Mouse (Mus musculus) layer of hippocampus, postnatal 36 days (tissue): ENCODE data around the gene Csnk1g1. TPM values are rescaled to one million over a fixed set of nuclear protein-coding genes. Genes with fewer than 3 reads are reported as not detected.
A peak's percentile ranks its signal among the peaks of the same experiment; 100 is the strongest.

Source experiments
- DNase-seq, 2 experiments: peaks; one replicate each; pipeline ENCODE4 v3.0.0; 2022
- total RNA-seq, 2 experiments: library from RNA; stranded (reverse); gene quantifications; 2 replicates each; pipeline ENCODE4 v1.2.3; 2021

Csnk1g1 gene
- total RNA-seq: 10 to 100 TPM; 40.6 to 45.1 TPM

DNA sequence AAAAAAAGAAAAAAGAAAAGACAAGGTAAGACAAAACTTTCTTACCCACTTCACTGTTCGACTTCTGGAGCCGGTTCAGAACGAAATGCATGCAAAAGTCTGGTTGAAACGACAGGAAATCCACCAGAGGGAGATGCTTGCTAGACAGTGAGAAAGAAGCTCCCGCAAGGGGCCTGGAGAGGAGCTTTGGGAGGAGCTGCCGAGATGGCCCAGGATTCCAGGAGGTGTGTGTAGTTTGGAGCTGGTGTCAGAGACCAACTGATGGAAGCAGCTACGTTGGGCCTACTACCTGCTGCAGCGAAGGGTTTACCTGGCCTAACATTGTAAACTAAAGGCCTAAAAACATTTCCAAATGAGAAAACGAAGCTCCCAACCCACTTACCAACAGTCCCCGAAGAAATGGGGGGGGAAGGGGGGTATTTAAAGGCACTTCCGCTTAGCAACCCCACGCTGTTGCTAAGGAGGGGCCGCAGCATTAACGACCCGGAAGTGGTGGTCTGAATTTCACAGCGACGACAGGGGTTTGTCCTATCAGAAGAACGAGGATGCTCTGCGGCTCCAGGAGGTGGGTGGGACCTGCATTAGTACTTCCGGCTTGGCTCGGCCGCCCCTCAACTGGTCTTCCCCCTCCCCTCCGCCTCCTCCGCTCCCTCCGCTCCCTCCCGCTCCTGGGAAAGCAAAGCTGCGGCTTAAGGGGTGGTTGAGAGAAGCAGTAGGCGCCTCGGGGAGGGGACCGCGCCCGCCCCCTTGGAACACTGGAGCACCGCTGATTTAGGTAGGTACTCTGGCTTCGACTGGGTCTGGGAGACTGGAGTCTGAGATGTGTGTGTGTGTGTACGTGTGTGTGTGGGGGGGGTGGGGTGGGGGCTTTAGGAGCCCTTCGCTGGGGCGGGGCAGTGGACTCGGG, at the start of gene Csnk1g1, which contains the start of gene Trip4:
TSS of gene Csnk1g1 (plus strand) at position 531 of the 907 bp plus-strand sequence.
TSS of gene Trip4 (minus strand) at position 401 of the 907 bp plus-strand sequence.
- peak; percentile 95 for DNase-seq

GRCm38 (mm10) chr9:65859656-65860055, 49.1 kb upstream of the Csnk1g1 start:
- no peak for DNase-seq

GRCm38 (mm10) chr9:65884564-65885315, 24.0 kb upstream of the Csnk1g1 start:
- peak; percentile 86 to 88 for DNase-seq

DNA sequence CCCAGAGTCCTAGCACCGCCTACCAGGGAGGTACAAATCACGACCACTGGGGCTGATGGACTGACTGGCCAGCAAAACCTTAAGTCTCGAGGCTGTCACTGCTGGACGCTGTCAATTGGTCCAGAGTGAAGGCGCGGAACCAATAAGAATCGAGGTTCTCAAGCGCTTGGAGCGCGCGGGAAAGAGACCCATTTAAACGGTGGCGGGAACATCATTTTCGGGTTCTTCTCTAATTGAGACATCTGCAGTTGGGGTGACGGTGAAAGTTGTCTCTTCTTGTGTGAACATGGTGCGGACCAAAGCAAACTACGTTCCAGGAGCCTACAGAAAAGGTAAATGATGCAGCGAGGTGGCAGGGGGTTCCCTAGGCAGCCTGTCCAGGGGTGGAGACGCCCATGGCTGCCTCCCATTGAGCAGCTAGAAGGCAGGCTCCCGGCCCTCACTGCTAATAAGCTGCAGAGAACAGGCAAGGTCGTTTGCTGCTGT, 18.5 kb upstream of the Csnk1g1 start, which contains the start of gene Pclaf:
TSS of gene Pclaf (plus strand) at position 95 of the 486 bp plus-strand sequence.
- peak; percentile 26 to 51 for DNase-seq

GRCm38 (mm10) chr9:65891126-65891525, 17.6 kb upstream of the Csnk1g1 start:
- DNase-seq: no peak

GRCm38 (mm10) chr9:65896977-65897376, 11.7 kb upstream of the Csnk1g1 start:
- no peak for DNase-seq

- DNase-seq: no peak
Measured at GRCm38 (mm10) chr9:65902879-65903278, 5.8 kb upstream of the Csnk1g1 start.

DNA sequence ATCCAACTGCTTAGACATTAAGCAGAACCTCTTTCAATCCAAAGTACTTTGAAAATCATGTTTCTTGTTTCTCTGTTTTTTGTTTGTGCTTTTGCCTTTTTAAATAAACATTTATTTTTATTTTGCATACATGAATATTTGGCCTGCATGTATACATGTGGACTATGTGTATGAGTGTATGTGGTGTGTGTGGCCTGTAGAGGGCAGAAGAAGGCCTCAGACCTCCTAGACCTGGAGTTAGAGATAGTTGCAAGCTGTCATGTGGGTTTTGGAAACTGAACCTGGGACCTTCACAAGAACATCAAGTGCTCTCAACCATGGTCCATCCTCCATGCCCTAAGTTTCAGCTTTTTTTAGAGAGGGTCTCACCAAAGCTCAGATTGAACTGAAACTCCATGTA, 5.3 kb upstream of the Csnk1g1 start:
- DNase-seq: no peak

- peak in 1 of 2 experiments; percentile 34 for DNase-seq
Measured at GRCm38 (mm10) chr9:65909301-65909801, 627 bp downstream of the Csnk1g1 start.

DNA sequence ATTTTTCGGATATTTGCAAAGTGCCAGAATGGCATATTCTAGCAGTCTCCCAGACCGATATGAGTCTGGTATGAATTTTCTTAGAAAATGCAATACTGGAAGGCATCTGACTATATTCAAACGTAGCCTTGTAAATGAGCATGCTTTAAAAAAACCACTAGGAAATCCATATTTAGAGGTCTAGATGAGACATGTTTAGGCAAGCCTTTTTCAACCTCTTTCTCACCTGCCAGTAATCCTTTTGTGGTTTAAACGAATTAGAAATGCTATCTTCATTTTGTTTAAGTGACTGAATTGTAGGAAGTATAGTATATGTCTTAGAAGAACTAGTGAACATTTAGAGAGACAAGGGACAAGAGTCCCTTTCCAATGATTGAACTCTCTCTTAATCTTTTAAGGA, 1.1 kb downstream of the Csnk1g1 start:
- no peak for DNase-seq

GRCm38 (mm10) chr9:65913976-65914375, 5.3 kb downstream of the Csnk1g1 start:
- DNase-seq: no peak

- no peak for DNase-seq
Measured at GRCm38 (mm10) chr9:65917015-65917414, 8.3 kb downstream of the Csnk1g1 start.

DNA sequence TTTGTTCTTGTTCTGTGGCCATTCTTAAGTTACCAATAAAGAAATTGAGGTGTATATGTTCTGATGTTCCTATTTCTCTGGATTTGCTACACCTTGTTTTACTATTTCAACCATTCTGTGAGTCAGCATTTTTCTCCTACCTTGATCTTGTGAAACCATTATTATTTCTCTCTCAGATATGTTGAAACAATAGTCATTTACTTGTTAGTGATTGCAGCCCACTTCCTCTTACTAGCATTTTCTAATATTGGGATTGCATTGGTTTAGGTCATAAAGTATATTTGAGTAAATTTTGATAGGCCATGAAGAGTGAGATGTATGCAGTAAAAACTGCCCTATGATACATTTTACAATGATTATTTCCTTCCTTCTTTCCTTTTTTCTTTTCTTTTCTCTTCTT, 19.7 kb downstream of the Csnk1g1 start:
- DNase-seq: no peak

GRCm38 (mm10) chr9:65929826-65930225, 21.1 kb downstream of the Csnk1g1 start:
- DNase-seq: no peak

GRCm38 (mm10) chr9:65937566-65937965, 28.8 kb downstream of the Csnk1g1 start:
- DNase-seq: no peak

DNA sequence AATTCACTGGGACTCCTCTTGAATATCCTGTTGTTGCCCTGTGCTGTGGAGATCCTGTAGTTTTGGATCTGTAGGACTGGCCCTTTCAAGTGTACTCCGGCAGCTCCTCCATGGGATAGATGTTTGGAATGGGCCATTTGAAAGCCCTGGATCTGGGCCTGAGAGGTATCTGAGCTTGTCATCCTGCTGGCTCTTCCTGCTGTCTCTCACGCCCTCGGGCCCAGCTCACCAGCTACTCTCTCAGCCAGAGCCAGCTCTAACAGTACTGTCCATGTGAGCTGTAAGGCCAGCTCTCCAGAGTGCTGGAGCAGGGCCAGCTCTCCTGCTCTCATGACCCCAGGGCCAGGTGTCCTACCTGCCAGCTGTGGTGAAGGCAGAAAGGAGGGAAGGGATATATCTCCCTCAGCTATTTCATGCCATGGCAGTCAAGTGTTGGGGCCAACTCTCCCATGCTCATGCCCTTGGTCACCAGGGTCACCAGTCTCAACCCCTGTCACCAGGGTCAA, 42.4 kb downstream of the Csnk1g1 start:
- DNase-seq: no peak

- no peak for DNase-seq
Measured at GRCm38 (mm10) chr9:65970009-65970408, 61.3 kb downstream of the Csnk1g1 start.

DNA sequence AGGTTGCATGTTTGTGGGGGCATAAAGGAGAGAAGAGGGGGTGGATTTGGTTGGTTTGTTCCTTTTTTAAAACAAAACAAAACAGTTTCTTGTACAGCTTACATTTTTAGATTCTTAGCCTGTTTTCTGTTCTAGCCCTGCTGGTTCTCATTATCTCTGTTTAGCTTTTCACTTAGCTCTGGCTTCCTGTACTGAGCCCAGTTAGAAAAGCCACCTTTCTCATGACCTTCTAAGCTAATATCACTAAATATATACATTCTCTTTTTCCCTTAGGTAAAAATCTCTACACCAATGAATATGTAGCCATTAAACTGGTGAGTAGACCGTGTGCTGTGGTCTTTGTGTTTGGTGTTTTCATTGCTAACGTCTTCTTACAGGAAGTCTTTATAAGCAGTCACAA, 64.5 kb downstream of the Csnk1g1 start:
- DNase-seq: no peak

DNA sequence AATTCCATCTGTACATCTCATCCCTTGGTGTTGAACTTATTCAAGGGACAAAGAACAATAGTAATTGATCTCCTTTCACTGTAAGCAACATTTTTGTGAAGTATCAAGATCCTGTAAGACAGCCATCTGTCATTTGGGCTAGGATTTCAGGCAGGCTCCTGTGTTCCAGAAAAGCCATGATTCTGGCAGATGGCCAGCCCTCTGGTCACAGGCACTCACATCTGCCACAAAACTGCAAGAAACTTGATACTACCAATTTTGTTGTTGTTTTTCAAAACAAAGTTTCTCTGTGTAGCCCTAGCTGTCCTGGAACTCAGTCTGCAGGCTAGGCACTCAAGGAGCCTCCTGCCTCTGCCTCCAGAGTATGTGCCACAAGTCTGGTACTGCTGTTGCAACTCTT, 67.2 kb downstream of the Csnk1g1 start:
- DNase-seq: peak; percentile 13 to 31

DNA sequence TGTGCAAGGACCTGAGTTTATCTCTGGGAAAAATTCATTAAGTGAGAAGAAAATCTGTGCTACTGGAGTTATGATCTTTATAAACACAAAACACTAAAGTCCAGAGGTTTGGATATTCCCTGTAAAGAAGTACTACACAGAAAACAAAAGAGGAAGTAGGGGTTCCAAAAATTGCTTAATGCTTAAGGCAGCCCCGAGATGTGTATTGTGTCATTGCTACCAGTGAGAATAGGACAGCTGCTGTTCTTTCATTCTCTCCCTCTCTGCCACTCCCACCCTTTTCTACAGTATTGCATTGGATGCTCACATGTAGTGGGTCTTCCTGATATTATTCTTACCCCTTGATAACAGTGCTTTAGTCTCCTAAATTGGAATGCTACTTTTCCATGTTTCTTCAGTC, 74.1 kb downstream of the Csnk1g1 start:
- no peak for DNase-seq

DNA sequence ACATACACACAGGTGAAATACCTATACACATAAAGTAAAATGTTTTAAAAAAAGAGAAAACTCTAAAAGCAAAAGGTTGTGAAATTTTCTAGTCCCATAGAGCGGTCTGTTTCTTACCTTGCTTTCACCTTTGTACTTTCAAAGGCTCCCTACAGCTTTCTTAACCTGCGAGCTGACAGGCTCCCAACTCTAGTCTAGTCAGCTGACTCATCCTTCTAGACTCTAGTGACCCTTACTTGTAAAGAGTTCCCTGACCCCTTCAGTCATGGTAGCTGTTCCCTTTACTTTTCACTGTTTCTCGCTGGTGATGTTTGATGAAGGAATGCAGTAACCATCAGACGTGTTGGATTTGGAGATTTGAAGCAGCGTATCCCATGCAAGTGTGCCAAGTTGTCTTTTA, 78.3 kb downstream of the Csnk1g1 start:
- DNase-seq: no peak

DNA sequence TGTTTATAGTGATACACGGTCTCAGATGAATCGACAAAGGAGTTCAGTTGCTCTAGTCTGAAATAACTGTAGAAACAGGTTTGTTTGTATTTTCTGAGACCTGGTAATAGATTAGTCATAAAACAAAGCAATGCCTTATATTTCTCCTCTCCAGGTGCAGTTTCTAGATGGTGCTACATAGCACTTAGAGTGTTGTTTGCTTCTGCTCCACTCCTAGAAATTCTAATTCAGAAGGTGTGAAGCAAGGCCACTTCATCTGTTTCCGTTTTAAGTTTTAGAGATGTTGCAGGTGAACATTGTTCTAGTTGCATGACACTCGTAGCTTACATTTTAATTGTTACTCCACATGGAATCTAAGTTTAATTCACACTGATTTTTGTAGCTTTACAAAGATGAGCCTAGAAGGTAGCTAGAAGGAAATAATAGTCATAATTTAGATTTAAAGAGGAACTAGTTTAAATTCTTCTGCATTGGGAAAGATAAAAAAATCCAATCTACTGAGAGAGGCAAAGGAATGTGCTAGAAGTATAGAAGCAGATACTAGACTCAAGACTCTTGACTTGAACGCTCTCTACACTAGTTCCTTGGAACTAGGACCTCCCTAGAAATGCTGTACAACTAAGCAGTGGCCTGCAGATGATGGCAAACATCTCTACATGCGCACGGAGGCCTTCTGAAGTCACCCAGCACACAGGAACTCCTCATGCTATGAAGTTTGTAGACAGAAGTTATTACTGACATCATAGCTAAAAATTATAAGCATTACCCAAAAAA, 87.1 kb downstream of the Csnk1g1 start:
- no peak for DNase-seq
